Mouse (Mus musculus) hindbrain, embryonic 12.5 days (tissue): Measurements from ENCODE around the gene Mat2b. TPM values are rescaled to one million over a fixed set of nuclear protein-coding genes. Genes with fewer than 3 reads are reported as not detected.

Source experiments
- ATAC-seq: fragments of 200-750 bp; cut with Nextera tagmentation; 2 replicates; pipeline ENCODE4 v1.8.0; 2017; ENCODE audit warnings: moderate TSS enrichment; ENCODE audit not compliant: low FRiP score
- H3K27ac ChIP-seq: fragments of 300-500 bp; sonication (generic); 2 replicates; pipeline ENCODE4 v1.5.1; 2016; ENCODE audit warnings: mild to moderate bottlenecking
- H3K27me3 ChIP-seq: fragments of 300-500 bp; sonication (generic); 2 replicates; pipeline ENCODE4 v1.6.1; 2016; ENCODE audit warnings: mild to moderate bottlenecking
- H3K36me3 ChIP-seq: fragments of 300-500 bp; sonication (generic); 2 replicates; pipeline ENCODE4 v1.6.1; 2016; ENCODE audit warnings: mild to moderate bottlenecking
- H3K4me1 ChIP-seq: fragments of 300-500 bp; sonication (generic); 2 replicates; pipeline ENCODE4 v1.6.1; 2016
- H3K4me2 ChIP-seq: fragments of 300-500 bp; sonication (generic); replicated peaks from 2 replicates; pipeline ENCODE4 v1.6.1; 2016; ENCODE audit warnings: mild to moderate bottlenecking
- H3K4me3 ChIP-seq: fragments of 300-500 bp; sonication (generic); 2 replicates; pipeline ENCODE4 v1.5.1; 2016; ENCODE audit warnings: mild to moderate bottlenecking
- H3K9ac ChIP-seq: fragments of 300-500 bp; sonication (generic); 2 replicates; pipeline ENCODE4 v1.6.1; 2016; ENCODE audit warnings: mild to moderate bottlenecking, moderate library complexity
- H3K9me3 ChIP-seq: fragments of 300-500 bp; sonication (generic); replicated peaks from 2 replicates; pipeline ENCODE4 v1.6.1; 2016; ENCODE audit warnings: mild to moderate bottlenecking
- WGBS: fragments of 180-500 bp; shearing (Covaris S2); methylation state at CpG from one replicate; pipeline ENCODE4 v1.1.7; 2016; 5-methylcytosine and 5-hydroxymethylcytosine counted together
- polyA plus RNA-seq: library from polyadenylated mRNA; unstranded; fragments of >200 nt; fragmentation: Nextera tagmentation; extraction: Ambion mirVana; gene quantifications from 2 replicates; pipeline ENCODE4 v1.2.1, GENCODE M21; 2016

The Mat2b gene
- polyA plus RNA-seq, 1 experiment from 2014 or later: 79.3 TPM

- Histone ChIP-seq H3K27ac (peak overlapping the region; percentile 94), H3K4me2 (peak overlapping the region; percentile 88), H3K27me3 (no peaks in the 10 kb centered on the region), H3K36me3 (no peaks in the 10 kb centered on the region), H3K4me1 (peaks cover 24% of the 10 kb centered on the region), H3K9me3 (no peaks in the 10 kb centered on the region), H3K4me3 (peak overlapping the region; percentile 65), H3K9ac (peak overlapping the region; percentile 73)
- 0 out of 2 replicates have a peak, but pooled peaks have one; percentile 9 for ATAC-seq
- WGBS: under 1% methylated on average over 16 of the region's 16 CpGs
Observed at GRCm38 (mm10) chr11:40693366-40693951, 1.5 kb downstream of the Mat2b start.

GRCm38 (mm10) chr11:40692511-40693365 lies 2.3 kb downstream of the Mat2b start:
- peak; percentile 97 for ATAC-seq
- H3K27ac ChIP-seq: peak overlapping the region; percentile 94
- under 1% methylated on average over 36 of the region's 36 CpGs for WGBS
- no peaks in the 10 kb centered on the region for H3K27me3 ChIP-seq
- no peaks in the 10 kb centered on the region for H3K36me3 ChIP-seq
- H3K9ac ChIP-seq: peak overlapping the region; percentile 76
- H3K4me2 ChIP-seq: peak overlapping the region; percentile 88
- peak overlapping the region; percentile 65 for H3K4me3 ChIP-seq
- peaks cover 24% of the 10 kb centered on the region for H3K4me1 ChIP-seq
- H3K9me3 ChIP-seq: no peaks in the 10 kb centered on the region

GRCm38 (mm10) chr11:40692101-40692509 lies 2.9 kb downstream of the Mat2b start:
- peak overlapping the region; percentile 88 for H3K4me2 ChIP-seq
- 0% methylated on average over 28 of the region's 28 CpGs for WGBS
- H3K36me3 ChIP-seq: peaks cover 5% of the 10 kb centered on the region
- no peaks in the 10 kb centered on the region for H3K27me3 ChIP-seq
- ATAC-seq: peak; percentile 79
- H3K27ac ChIP-seq: peak overlapping the region; percentile 94
- peaks cover 24% of the 10 kb centered on the region for H3K4me1 ChIP-seq
- no peaks in the 10 kb centered on the region for H3K9me3 ChIP-seq
- H3K9ac ChIP-seq: peak overlapping the region; percentile 76
- peak overlapping the region; percentile 65 for H3K4me3 ChIP-seq

- H3K9ac ChIP-seq: no peak overlapping the region
Observed at GRCm38 (mm10) chr11:40690444-40691127, 4.4 kb downstream of the Mat2b start.

GRCm38 (mm10) chr11:40683295-40683694 lies 11.7 kb downstream of the Mat2b start:
- WGBS: 72% methylated on average over 3 of the region's 3 CpGs
- no peaks in the 10 kb centered on the region for H3K4me1 ChIP-seq
- no peaks in the 10 kb centered on the region for H3K9me3 ChIP-seq
- H3K4me3 ChIP-seq: no peak overlapping the region
- H3K27me3 ChIP-seq: no peaks in the 10 kb centered on the region
- H3K27ac ChIP-seq: no peak overlapping the region
- no peak overlapping the region for H3K4me2 ChIP-seq
- no peak for ATAC-seq
- peaks cover 67% of the 10 kb centered on the region for H3K36me3 ChIP-seq
- H3K9ac ChIP-seq: no peak overlapping the region

More at GRCm38 (mm10) chr11:40690444-40691127, 4.4 kb downstream of the Mat2b start:
- Histone ChIP-seq H3K4me3 (no peak overlapping the region), H3K27me3 (no peaks in the 10 kb centered on the region), H3K36me3 (peaks cover 12% of the 10 kb centered on the region), H3K4me1 (peaks cover 24% of the 10 kb centered on the region), H3K27ac (no peak overlapping the region), H3K9me3 (no peaks in the 10 kb centered on the region), H3K4me2 (peak overlapping the region; percentile 88)
- WGBS: 79% methylated on average over 5 of the region's 5 CpGs
- no peak for ATAC-seq

- H3K4me3 ChIP-seq: no peak overlapping the region
Observed at GRCm38 (mm10) chr11:40682456-40682855, 12.5 kb downstream of the Mat2b start.

GRCm38 (mm10) chr11:40677169-40677568 lies 17.8 kb downstream of the Mat2b start:
- H3K4me2 ChIP-seq: no peak overlapping the region
- H3K9ac ChIP-seq: no peak overlapping the region
- H3K4me3 ChIP-seq: no peak overlapping the region
- no peak overlapping the region for H3K27ac ChIP-seq
- ATAC-seq: no peak
- no peaks in the 10 kb centered on the region for H3K27me3 ChIP-seq
- H3K9me3 ChIP-seq: no peaks in the 10 kb centered on the region
- peaks cover 54% of the 10 kb centered on the region for H3K36me3 ChIP-seq
- 96% methylated on average over 1 of the region's 1 CpGs for WGBS
- no peaks in the 10 kb centered on the region for H3K4me1 ChIP-seq

More at GRCm38 (mm10) chr11:40682456-40682855, 12.5 kb downstream of the Mat2b start:
- no peak overlapping the region for H3K9ac ChIP-seq
- H3K27ac ChIP-seq: no peak overlapping the region
- H3K36me3 ChIP-seq: peaks cover 73% of the 10 kb centered on the region
- no peak for ATAC-seq
- no peaks in the 10 kb centered on the region for H3K4me1 ChIP-seq
- 97% methylated on average over 3 of the region's 3 CpGs for WGBS
- H3K4me2 ChIP-seq: no peak overlapping the region
- H3K9me3 ChIP-seq: no peaks in the 10 kb centered on the region
- no peaks in the 10 kb centered on the region for H3K27me3 ChIP-seq

- Histone ChIP-seq H3K27ac (no peak overlapping the region), H3K27me3 (no peaks in the 10 kb centered on the region), H3K4me1 (no peaks in the 10 kb centered on the region), H3K4me2 (no peak overlapping the region), H3K9ac (no peak overlapping the region), H3K4me3 (no peak overlapping the region), H3K36me3 (peaks cover 37% of the 10 kb centered on the region), H3K9me3 (no peaks in the 10 kb centered on the region)
- ATAC-seq: no peak
- WGBS: 88% methylated on average over 4 of the region's 4 CpGs
Observed at GRCm38 (mm10) chr11:40675014-40675730, 19.8 kb downstream of the Mat2b start.

- no peaks in the 10 kb centered on the region for H3K36me3 ChIP-seq
- H3K27me3 ChIP-seq: no peaks in the 10 kb centered on the region
- WGBS: 84% methylated on average over 8 of the region's 8 CpGs
- H3K9ac ChIP-seq: no peak overlapping the region
- no peak overlapping the region for H3K4me3 ChIP-seq
- no peak for ATAC-seq
- H3K4me2 ChIP-seq: no peak overlapping the region
- no peaks in the 10 kb centered on the region for H3K9me3 ChIP-seq
- H3K27ac ChIP-seq: no peak overlapping the region
- no peaks in the 10 kb centered on the region for H3K4me1 ChIP-seq
Observed at GRCm38 (mm10) chr11:40649726-40650445, 45.1 kb downstream of the Mat2b start.

- H3K36me3 ChIP-seq: no peaks in the 10 kb centered on the region
- no peak for ATAC-seq
- H3K4me1 ChIP-seq: no peaks in the 10 kb centered on the region
- 61% methylated on average over 2 of the region's 2 CpGs for WGBS
- no peaks in the 10 kb centered on the region for H3K9me3 ChIP-seq
- no peak overlapping the region for H3K4me2 ChIP-seq
- H3K27me3 ChIP-seq: no peaks in the 10 kb centered on the region
- no peak overlapping the region for H3K9ac ChIP-seq
- no peak overlapping the region for H3K4me3 ChIP-seq
- H3K27ac ChIP-seq: no peak overlapping the region
Observed at GRCm38 (mm10) chr11:40647246-40647645, 47.8 kb downstream of the Mat2b start.
